Mouse (Mus musculus): ENCODE measurements at regions not wholly inside any gene's neighbourhood (a gene's known extent, or its start where the extent isn't known, plus 50 kb on each side); places are given as distances from the start of the nearest gene placed in this dataset.

DNA sequence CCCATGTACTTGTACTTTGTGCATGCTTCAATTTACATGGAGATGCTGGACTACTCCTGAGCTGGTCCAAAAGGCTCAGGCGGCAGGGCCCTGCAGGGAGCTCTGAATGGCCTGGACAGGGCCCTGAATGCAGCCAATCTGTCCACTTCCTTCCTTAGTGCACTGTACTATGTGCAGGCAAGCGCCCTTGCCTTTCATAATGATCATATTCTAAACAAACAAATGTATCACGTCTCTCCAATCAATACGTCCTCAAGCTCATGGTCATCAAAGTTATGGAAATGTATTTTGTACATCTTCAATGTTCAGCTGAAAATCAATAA is 253.3 kb downstream of the Irs2 start:
- Histone ChIP-seq H3K4me1 (ENCODE audit: control insufficient read depth, insufficient read depth, low read length) (no peaks in the 10 kb centered on the region; the same call in 1 of the 2 replicates), H3K27ac (ENCODE audit: low read length) (no peak overlapping the region), H3K9ac (replicated peaks; ENCODE audit: low read depth, low read length) (no peak overlapping the region), H3K36me3 (ENCODE audit: control insufficient read depth, insufficient read depth, low read length) (no peaks in the 10 kb centered on the region), H3K27me3 (ENCODE audit: control insufficient read depth, insufficient read depth, low read length) (no peaks in the 10 kb centered on the region), H3K9me3 (ENCODE audit: control insufficient read depth, low read depth, low read length) (no peaks in the 10 kb centered on the region), H3K4me2 (replicated peaks; ENCODE audit: low read depth, low read length) (no peak overlapping the region), H3K4me3 (ENCODE audit: low read depth, low read length) (no peak overlapping the region)
- WGBS: 77% methylated on average over 4 of the region's 4 CpGs
- ATAC-seq (ENCODE audit: insufficient number of reproducible peaks, insufficient read depth, low FRiP score, low read depth): no peak

DNA sequence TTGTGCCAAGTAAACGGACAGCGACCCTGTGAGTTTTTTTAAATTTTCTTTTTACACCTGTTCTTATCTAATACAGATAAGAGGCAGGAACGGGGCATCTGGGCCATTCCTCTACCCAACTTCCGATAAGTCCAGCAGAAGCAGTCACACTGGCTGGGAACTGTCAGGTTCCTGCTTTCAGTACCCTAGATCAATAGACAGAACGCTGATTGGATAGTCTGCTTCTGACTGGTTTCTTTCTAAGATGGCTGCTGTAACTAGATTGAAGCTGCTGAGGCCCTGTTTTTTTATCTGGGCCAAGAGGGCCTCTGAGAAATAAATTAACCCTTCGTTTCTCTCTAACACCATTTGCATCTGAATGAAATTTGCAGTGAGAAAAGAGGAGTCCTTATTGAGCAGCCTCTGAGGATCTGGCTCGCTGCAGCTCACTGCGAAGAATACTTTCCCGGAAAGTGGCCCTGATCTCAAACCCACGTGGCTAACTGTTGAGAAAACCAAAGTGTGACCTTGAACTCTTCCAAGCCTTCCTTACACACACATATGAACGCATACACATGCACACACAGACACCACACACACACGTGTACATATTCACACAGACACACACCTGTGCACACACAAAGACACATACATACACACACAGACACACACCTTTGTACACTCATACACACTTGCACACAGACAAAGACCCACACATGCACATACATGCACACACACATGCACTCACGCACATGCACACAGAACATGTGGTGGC is 253.8 kb downstream of the Irs2 start:
- 71% methylated on average over 13 of the region's 13 CpGs for WGBS
- Histone ChIP-seq H3K9me3 (ENCODE audit: control insufficient read depth, low read depth, low read length) (no peaks in the 10 kb centered on the region), H3K27me3 (ENCODE audit: control insufficient read depth, insufficient read depth, low read length) (no peaks in the 10 kb centered on the region), H3K27ac (ENCODE audit: low read length) (no peak overlapping the region), H3K9ac (replicated peaks; ENCODE audit: low read depth, low read length) (no peak overlapping the region), H3K4me2 (replicated peaks; ENCODE audit: low read depth, low read length) (no peak overlapping the region), H3K4me1 (ENCODE audit: control insufficient read depth, insufficient read depth, low read length) (no peaks in the 10 kb centered on the region; the same call in 1 of the 2 replicates), H3K36me3 (ENCODE audit: control insufficient read depth, insufficient read depth, low read length) (no peaks in the 10 kb centered on the region), H3K4me3 (ENCODE audit: low read depth, low read length) (no peak overlapping the region)
- peak; percentile 49; the same call in 1 of the 2 replicates for ATAC-seq (ENCODE audit: insufficient number of reproducible peaks, insufficient read depth, low FRiP score, low read depth)

DNA sequence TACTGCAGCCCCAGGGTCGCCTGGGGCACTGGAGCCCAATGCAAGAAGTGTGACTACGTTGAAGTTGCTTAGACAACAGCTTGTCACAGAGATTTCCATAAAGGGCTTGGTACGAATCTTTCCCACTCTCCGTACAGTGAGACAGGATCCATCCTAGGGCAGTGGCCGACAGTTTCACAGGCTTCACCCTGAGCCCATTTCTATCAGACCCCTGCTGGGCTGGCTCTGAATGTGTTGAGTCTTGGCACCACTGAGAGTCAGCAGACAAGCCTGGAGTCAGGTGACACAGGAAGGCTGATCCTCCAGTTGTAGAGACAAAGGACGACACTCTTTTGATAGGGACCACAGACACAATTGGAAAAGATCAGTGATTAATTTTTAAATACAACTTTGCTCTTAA is 255.2 kb downstream of the Irs2 start:
- Histone ChIP-seq H3K4me1 (ENCODE audit: control insufficient read depth, insufficient read depth, low read length) (no peaks in the 10 kb centered on the region), H3K9me3 (ENCODE audit: control insufficient read depth, low read depth, low read length) (no peaks in the 10 kb centered on the region), H3K4me2 (replicated peaks; ENCODE audit: low read depth, low read length) (no peak overlapping the region), H3K4me3 (ENCODE audit: low read depth, low read length) (no peak overlapping the region), H3K9ac (replicated peaks; ENCODE audit: low read depth, low read length) (no peak overlapping the region), H3K27me3 (ENCODE audit: control insufficient read depth, insufficient read depth, low read length) (no peaks in the 10 kb centered on the region), H3K27ac (ENCODE audit: low read length) (no peak overlapping the region), H3K36me3 (ENCODE audit: control insufficient read depth, insufficient read depth, low read length) (no peaks in the 10 kb centered on the region)
- WGBS: 78% methylated on average over 6 of the region's 6 CpGs
- no peak for ATAC-seq (ENCODE audit: insufficient number of reproducible peaks, insufficient read depth, low FRiP score, low read depth)

DNA sequence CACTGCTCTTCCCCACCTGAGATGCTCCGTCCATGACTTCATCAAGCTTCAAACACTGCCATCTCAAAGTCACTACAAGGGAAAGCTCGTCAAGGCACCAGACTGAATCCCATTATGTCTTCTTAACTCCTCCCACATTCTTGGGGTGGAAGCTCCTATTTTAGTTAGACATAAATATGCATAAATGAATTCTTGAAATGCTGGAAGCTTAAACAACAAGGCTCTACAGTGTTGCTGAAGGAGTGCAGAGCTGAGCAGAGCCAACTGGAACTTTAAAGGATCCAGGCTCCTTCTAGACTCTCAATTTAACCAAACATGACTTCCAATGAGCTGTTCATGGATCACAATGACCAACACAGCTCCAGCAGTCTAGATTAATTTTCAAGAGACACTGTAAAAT is 261.1 kb downstream of the Irs2 start:
- H3K27ac ChIP-seq (ENCODE audit: low read length): no peak overlapping the region
- 77% methylated on average over 2 of the region's 2 CpGs for WGBS
- H3K36me3 ChIP-seq (ENCODE audit: control insufficient read depth, insufficient read depth, low read length): no peaks in the 10 kb centered on the region
- no peak for ATAC-seq (ENCODE audit: insufficient number of reproducible peaks, insufficient read depth, low FRiP score, low read depth)
- H3K4me1 ChIP-seq (ENCODE audit: control insufficient read depth, insufficient read depth, low read length): no peaks in the 10 kb centered on the region
- H3K4me2 ChIP-seq (replicated peaks; ENCODE audit: low read depth, low read length): no peak overlapping the region
- H3K4me3 ChIP-seq (ENCODE audit: low read depth, low read length): no peak overlapping the region
- no peaks in the 10 kb centered on the region for H3K27me3 ChIP-seq (ENCODE audit: control insufficient read depth, insufficient read depth, low read length)
- H3K9me3 ChIP-seq (ENCODE audit: control insufficient read depth, low read depth, low read length): no peaks in the 10 kb centered on the region
- H3K9ac ChIP-seq (replicated peaks; ENCODE audit: low read depth, low read length): no peak overlapping the region

DNA sequence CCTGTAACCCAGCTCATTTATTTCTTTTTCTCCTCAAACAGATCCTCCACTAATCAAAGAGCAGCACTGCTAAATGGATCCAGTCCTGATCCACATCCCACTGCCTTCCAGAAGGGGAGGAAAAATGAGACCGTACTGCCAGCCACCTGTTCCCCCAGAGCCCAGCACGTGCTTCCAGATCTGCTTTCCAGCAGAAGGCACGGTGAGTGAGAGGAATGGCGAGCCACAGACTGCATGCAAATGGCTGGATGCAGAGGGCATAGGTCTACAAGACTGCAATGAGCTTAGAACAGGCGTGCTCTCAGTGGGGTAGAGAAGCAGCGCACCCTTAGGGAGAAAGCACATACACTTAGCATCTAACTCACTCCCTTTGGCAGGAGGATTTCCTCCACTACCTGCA is 265.0 kb downstream of the Irs2 start:
- Histone ChIP-seq H3K9ac (replicated peaks; ENCODE audit: low read depth, low read length) (no peak overlapping the region), H3K4me1 (ENCODE audit: control insufficient read depth, insufficient read depth, low read length) (no peaks in the 10 kb centered on the region), H3K4me2 (replicated peaks; ENCODE audit: low read depth, low read length) (no peak overlapping the region), H3K27ac (ENCODE audit: low read length) (no peak overlapping the region), H3K27me3 (ENCODE audit: control insufficient read depth, insufficient read depth, low read length) (no peaks in the 10 kb centered on the region), H3K36me3 (ENCODE audit: control insufficient read depth, insufficient read depth, low read length) (no peaks in the 10 kb centered on the region), H3K4me3 (ENCODE audit: low read depth, low read length) (no peak overlapping the region), H3K9me3 (ENCODE audit: control insufficient read depth, low read depth, low read length) (no peaks in the 10 kb centered on the region)
- no peak for ATAC-seq (ENCODE audit: insufficient number of reproducible peaks, insufficient read depth, low FRiP score, low read depth)
- 70% methylated on average over 6 of the region's 6 CpGs for WGBS

DNA sequence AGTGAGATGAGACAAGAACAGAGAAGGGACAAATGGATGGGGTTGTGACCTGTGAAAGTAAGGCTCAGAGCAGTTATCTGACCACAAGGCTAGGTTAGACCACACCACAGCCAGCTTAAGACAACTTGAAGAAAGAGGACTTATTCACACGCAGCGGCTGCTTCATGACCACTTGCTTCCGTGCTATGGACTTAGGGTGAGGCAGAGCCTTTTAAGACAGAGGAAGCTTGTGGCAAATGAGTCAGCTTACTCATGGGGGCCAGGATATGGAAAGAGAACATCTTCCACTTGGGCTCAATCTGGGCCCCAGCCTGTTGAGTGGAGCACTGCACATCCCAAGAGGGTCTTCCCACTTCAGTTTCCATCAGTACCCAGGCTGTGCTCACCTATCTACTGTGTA is 267.4 kb downstream of the Irs2 start:
- Histone ChIP-seq H3K27ac (ENCODE audit: low read length) (no peak overlapping the region), H3K36me3 (ENCODE audit: control insufficient read depth, insufficient read depth, low read length) (no peaks in the 10 kb centered on the region), H3K4me3 (ENCODE audit: low read depth, low read length) (no peak overlapping the region), H3K4me2 (replicated peaks; ENCODE audit: low read depth, low read length) (no peak overlapping the region), H3K27me3 (ENCODE audit: control insufficient read depth, insufficient read depth, low read length) (no peaks in the 10 kb centered on the region), H3K9me3 (ENCODE audit: control insufficient read depth, low read depth, low read length) (no peaks in the 10 kb centered on the region), H3K9ac (replicated peaks; ENCODE audit: low read depth, low read length) (no peak overlapping the region), H3K4me1 (ENCODE audit: control insufficient read depth, insufficient read depth, low read length) (no peaks in the 10 kb centered on the region)
- ATAC-seq (ENCODE audit: insufficient number of reproducible peaks, insufficient read depth, low FRiP score, low read depth): no peak
- WGBS: 90% methylated on average over 3 of the region's 3 CpGs

DNA sequence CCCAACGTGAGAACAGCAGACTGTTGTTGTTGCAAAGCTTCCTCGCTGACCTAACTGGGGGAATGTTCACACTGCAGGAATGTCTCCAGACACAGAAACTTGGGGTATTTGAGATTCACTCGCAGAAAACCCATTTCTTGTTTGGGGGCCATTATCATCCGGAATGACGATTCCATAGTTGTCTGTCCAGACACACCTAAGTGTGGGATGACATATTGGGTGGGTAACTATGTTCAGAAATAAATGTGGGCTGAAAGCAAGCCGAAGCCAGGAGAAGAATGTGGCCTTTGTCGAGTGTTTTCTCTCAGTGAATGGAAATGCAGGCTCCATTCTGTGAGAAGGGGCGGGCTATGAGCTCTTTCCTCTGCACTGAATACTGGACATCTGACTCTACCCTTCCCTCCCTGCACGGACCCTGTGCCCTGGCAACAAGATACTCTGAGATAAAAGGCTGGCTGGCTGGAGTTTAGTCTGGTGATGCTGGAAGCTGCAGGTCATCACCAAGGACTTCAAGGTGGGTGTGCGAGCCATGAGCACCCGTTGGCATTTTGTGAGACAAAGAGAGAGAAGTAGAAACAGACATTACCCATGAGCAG is 269.7 kb downstream of the Irs2 start:
- Histone ChIP-seq H3K9me3 (ENCODE audit: control insufficient read depth, low read depth, low read length) (no peaks in the 10 kb centered on the region), H3K36me3 (ENCODE audit: control insufficient read depth, insufficient read depth, low read length) (no peaks in the 10 kb centered on the region), H3K4me2 (replicated peaks; ENCODE audit: low read depth, low read length) (no peak overlapping the region), H3K27me3 (ENCODE audit: control insufficient read depth, insufficient read depth, low read length) (no peaks in the 10 kb centered on the region), H3K9ac (replicated peaks; ENCODE audit: low read depth, low read length) (no peak overlapping the region), H3K4me3 (ENCODE audit: low read depth, low read length) (no peak overlapping the region), H3K27ac (ENCODE audit: low read length) (no peak overlapping the region), H3K4me1 (ENCODE audit: control insufficient read depth, insufficient read depth, low read length) (no peaks in the 10 kb centered on the region)
- 61% methylated on average over 11 of the region's 11 CpGs for WGBS
- no peak for ATAC-seq (ENCODE audit: insufficient number of reproducible peaks, insufficient read depth, low FRiP score, low read depth)

DNA sequence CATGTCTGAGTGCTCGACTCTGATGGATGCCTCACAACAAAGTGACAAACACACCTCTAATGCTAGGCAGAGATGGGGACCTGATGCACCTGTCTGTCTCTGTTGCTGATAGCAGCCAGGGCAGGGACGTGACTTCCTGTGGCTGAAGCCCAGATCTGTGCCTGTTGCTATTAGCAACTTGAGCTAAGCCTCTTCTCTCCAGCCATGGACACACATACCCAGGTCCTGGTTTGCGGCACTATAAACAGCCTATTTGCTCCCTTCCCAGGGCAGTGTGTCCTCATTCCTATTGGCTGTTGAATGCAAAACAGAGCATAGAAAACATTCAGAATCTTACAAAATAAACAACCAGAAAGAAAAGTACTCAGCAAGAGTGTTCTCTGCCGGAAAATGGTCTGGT is 273.5 kb downstream of the Irs2 start:
- Histone ChIP-seq H3K4me1 (ENCODE audit: control insufficient read depth, insufficient read depth, low read length) (no peaks in the 10 kb centered on the region), H3K27me3 (ENCODE audit: control insufficient read depth, insufficient read depth, low read length) (no peaks in the 10 kb centered on the region), H3K36me3 (ENCODE audit: control insufficient read depth, insufficient read depth, low read length) (no peaks in the 10 kb centered on the region), H3K4me3 (ENCODE audit: low read depth, low read length) (no peak overlapping the region), H3K27ac (ENCODE audit: low read length) (no peak overlapping the region), H3K4me2 (replicated peaks; ENCODE audit: low read depth, low read length) (no peak overlapping the region), H3K9ac (replicated peaks; ENCODE audit: low read depth, low read length) (no peak overlapping the region), H3K9me3 (ENCODE audit: control insufficient read depth, low read depth, low read length) (no peaks in the 10 kb centered on the region)
- ATAC-seq (ENCODE audit: insufficient number of reproducible peaks, insufficient read depth, low FRiP score, low read depth): no peak
- 47% methylated on average over 4 of the region's 4 CpGs for WGBS

DNA sequence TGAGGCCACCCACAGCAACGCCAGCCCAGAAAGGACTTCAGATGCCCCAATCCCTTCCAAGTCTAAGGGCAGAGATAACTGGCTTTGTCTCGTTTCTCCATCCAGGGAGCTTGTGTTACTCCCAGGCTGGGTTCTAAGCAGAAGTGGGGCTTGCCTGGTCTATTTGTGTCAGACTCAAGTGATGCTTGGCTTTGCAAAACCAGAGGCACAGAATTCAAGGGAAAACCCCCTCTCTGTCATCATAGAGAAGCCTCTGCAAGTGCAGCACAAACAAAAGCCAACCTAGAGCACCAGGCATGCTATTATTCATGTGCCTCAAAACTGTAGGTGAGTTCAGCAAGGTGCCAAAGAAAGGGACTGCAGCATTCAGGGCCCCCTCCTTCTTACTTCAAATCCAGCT is 284.9 kb downstream of the Irs2 start:
- WGBS: 59% methylated on average over 2 of the region's 2 CpGs
- Histone ChIP-seq H3K36me3 (ENCODE audit: control insufficient read depth, insufficient read depth, low read length) (no peaks in the 10 kb centered on the region), H3K9ac (replicated peaks; ENCODE audit: low read depth, low read length) (no peak overlapping the region), H3K4me1 (ENCODE audit: control insufficient read depth, insufficient read depth, low read length) (no peaks in the 10 kb centered on the region), H3K27ac (ENCODE audit: low read length) (no peak overlapping the region), H3K4me3 (ENCODE audit: low read depth, low read length) (no peak overlapping the region), H3K9me3 (ENCODE audit: control insufficient read depth, low read depth, low read length) (no peaks in the 10 kb centered on the region), H3K4me2 (replicated peaks; ENCODE audit: low read depth, low read length) (no peak overlapping the region), H3K27me3 (ENCODE audit: control insufficient read depth, insufficient read depth, low read length) (no peaks in the 10 kb centered on the region)
- ATAC-seq (ENCODE audit: insufficient number of reproducible peaks, insufficient read depth, low FRiP score, low read depth): no peak

All from stomach, embryonic 14.5 days (tissue).